Mouse (Mus musculus) liver, embryonic 15.5 days (tissue): ENCODE results near the gene Grk5. TPM values are rescaled to one million over a fixed set of nuclear protein-coding genes. Genes with fewer than 3 reads are reported as not detected.

Experiments used
- ATAC-seq: fragments of 200-750 bp; cut with Nextera tagmentation; 2 replicates; pipeline ENCODE4 v1.8.0; 2017; ENCODE audit warnings: moderate number of reproducible peaks, mild to moderate bottlenecking, moderate library complexity; ENCODE audit not compliant: insufficient read depth
- H3K27ac ChIP-seq: fragments of 300-500 bp; sonication (generic); replicated peaks from 2 replicates; pipeline ENCODE4 v1.5.1; 2015; ENCODE audit warnings: mild to moderate bottlenecking, inconsistent platforms
- H3K27me3 ChIP-seq: fragments of 300-500 bp; sonication (generic); 2 replicates; pipeline ENCODE4 v1.6.1; 2015; ENCODE audit warnings: mild to moderate bottlenecking, inconsistent platforms
- H3K36me3 ChIP-seq: fragments of 300-500 bp; sonication (generic); replicated peaks from 2 replicates; pipeline ENCODE4 v1.6.1; 2015; ENCODE audit warnings: moderate library complexity, mild to moderate bottlenecking, inconsistent platforms
- H3K4me1 ChIP-seq: fragments of 300-500 bp; sonication (generic); replicated peaks from 2 replicates; pipeline ENCODE4 v1.6.1; 2015; ENCODE audit warnings: inconsistent platforms
- H3K4me2 ChIP-seq: fragments of 300-500 bp; sonication (generic); 2 replicates; pipeline ENCODE4 v1.6.1; 2015; ENCODE audit warnings: moderate library complexity, mild to moderate bottlenecking, inconsistent platforms
- H3K4me3 ChIP-seq: fragments of 300-500 bp; sonication (generic); replicated peaks from 2 replicates; pipeline ENCODE4 v1.5.1; 2015; ENCODE audit warnings: mild to moderate bottlenecking, inconsistent platforms
- H3K9ac ChIP-seq: fragments of 300-500 bp; sonication (generic); 2 replicates; pipeline ENCODE4 v1.6.1; 2015; ENCODE audit warnings: moderate library complexity, mild to moderate bottlenecking, inconsistent platforms
- H3K9me3 ChIP-seq: fragments of 300-500 bp; sonication (generic); replicated peaks from 2 replicates; pipeline ENCODE4 v1.6.1; 2016; ENCODE audit warnings: inconsistent platforms
- WGBS: fragments of 180-500 bp; shearing (Covaris S2); methylation state at CpG from one replicate; pipeline ENCODE4 v1.1.7; 2015; ENCODE audit warnings: mixed read lengths; ENCODE audit not compliant: insufficient replicate concordance; 5-methylcytosine and 5-hydroxymethylcytosine counted together
- polyA plus RNA-seq: library from polyadenylated mRNA; unstranded; fragments of >200 nt; fragmentation: Nextera tagmentation; extraction: Ambion mirVana; gene quantifications from 2 replicates; pipeline ENCODE4 v1.2.1, GENCODE M21; 2015

Gene Grk5
- polyA plus RNA-seq, 1 experiment from 2014 or later, result 0.41 TPM

GRCm38 (mm10) chr19:60981391-60981790 lies 91.8 kb downstream of the Grk5 start:
- Histone ChIP-seq H3K4me1 (no peaks in the 10 kb centered on the region), H3K27me3 (no peaks in the 10 kb centered on the region), H3K4me2 (no peak overlapping the region), H3K9me3 (no peaks in the 10 kb centered on the region), H3K9ac (no peak overlapping the region), H3K27ac (no peak overlapping the region), H3K4me3 (no peak overlapping the region), H3K36me3 (no peaks in the 10 kb centered on the region)
- ATAC-seq, result no peak
- 59% methylated on average over 5 of the region's 5 CpGs for WGBS

GRCm38 (mm10) chr19:60981894-60982293 lies 92.3 kb downstream of the Grk5 start:
- WGBS, result 18% methylated on average over 2 of the region's 2 CpGs
- Histone ChIP-seq H3K27me3 (no peaks in the 10 kb centered on the region), H3K4me3 (no peak overlapping the region), H3K9ac (no peak overlapping the region), H3K9me3 (no peaks in the 10 kb centered on the region), H3K36me3 (no peaks in the 10 kb centered on the region), H3K4me2 (no peak overlapping the region), H3K27ac (no peak overlapping the region), H3K4me1 (no peaks in the 10 kb centered on the region)
- ATAC-seq, result no peak

- ATAC-seq, result no peak
- Histone ChIP-seq H3K4me2 (no peak overlapping the region), H3K9me3 (no peaks in the 10 kb centered on the region), H3K27me3 (no peaks in the 10 kb centered on the region), H3K9ac (no peak overlapping the region), H3K27ac (no peak overlapping the region), H3K4me1 (peaks cover 9% of the 10 kb centered on the region), H3K4me3 (no peak overlapping the region), H3K36me3 (no peaks in the 10 kb centered on the region)
- 68% methylated on average over 5 of the region's 5 CpGs for WGBS
Measured at GRCm38 (mm10) chr19:60989766-60990165, 100.2 kb downstream of the Grk5 start.

- WGBS, result 24% methylated on average over 3 of the region's 3 CpGs
- ATAC-seq, result peak; percentile 91
- H3K4me2 ChIP-seq, result no peak overlapping the region
- H3K9me3 ChIP-seq, result no peaks in the 10 kb centered on the region
- H3K4me3 ChIP-seq, result no peak overlapping the region
- peaks cover 15% of the 10 kb centered on the region for H3K4me1 ChIP-seq
- H3K36me3 ChIP-seq, result no peaks in the 10 kb centered on the region
- H3K27ac ChIP-seq, result no peak overlapping the region
- no peaks in the 10 kb centered on the region for H3K27me3 ChIP-seq
- H3K9ac ChIP-seq, result no peak overlapping the region
Measured at GRCm38 (mm10) chr19:60994214-60994613, 104.7 kb downstream of the Grk5 start.

GRCm38 (mm10) chr19:60994845-60995244 lies 105.3 kb downstream of the Grk5 start:
- no peak overlapping the region for H3K9ac ChIP-seq
- no peaks in the 10 kb centered on the region for H3K36me3 ChIP-seq
- peaks cover 21% of the 10 kb centered on the region for H3K4me1 ChIP-seq
- H3K4me3 ChIP-seq, result no peak overlapping the region
- ATAC-seq, result peak; percentile 52
- no peak overlapping the region for H3K27ac ChIP-seq
- H3K9me3 ChIP-seq, result no peaks in the 10 kb centered on the region
- no peak overlapping the region for H3K4me2 ChIP-seq
- WGBS, result 26% methylated on average over 2 of the region's 2 CpGs
- no peaks in the 10 kb centered on the region for H3K27me3 ChIP-seq

GRCm38 (mm10) chr19:60997784-60998183 lies 108.2 kb downstream of the Grk5 start:
- no peak overlapping the region for H3K4me3 ChIP-seq
- H3K9me3 ChIP-seq, result no peaks in the 10 kb centered on the region
- H3K27ac ChIP-seq, result no peak overlapping the region
- no peaks in the 10 kb centered on the region for H3K27me3 ChIP-seq
- WGBS, result 78% methylated on average over 4 of the region's 4 CpGs
- H3K36me3 ChIP-seq, result no peaks in the 10 kb centered on the region
- no peak overlapping the region for H3K4me2 ChIP-seq
- ATAC-seq, result no peak
- H3K9ac ChIP-seq, result no peak overlapping the region
- H3K4me1 ChIP-seq, result peaks cover 27% of the 10 kb centered on the region

GRCm38 (mm10) chr19:60999652-61000051 lies 110.1 kb downstream of the Grk5 start:
- no peak for ATAC-seq
- H3K9ac ChIP-seq, result no peak overlapping the region
- no peak overlapping the region for H3K4me2 ChIP-seq
- no peaks in the 10 kb centered on the region for H3K9me3 ChIP-seq
- H3K27me3 ChIP-seq, result no peaks in the 10 kb centered on the region
- peaks cover 19% of the 10 kb centered on the region for H3K4me1 ChIP-seq
- no peak overlapping the region for H3K27ac ChIP-seq
- no peak overlapping the region for H3K4me3 ChIP-seq
- WGBS, result 17% methylated on average over 2 of the region's 2 CpGs
- H3K36me3 ChIP-seq, result no peaks in the 10 kb centered on the region

GRCm38 (mm10) chr19:61000958-61001357 lies 111.4 kb downstream of the Grk5 start:
- H3K9ac ChIP-seq, result no peak overlapping the region
- peaks cover 12% of the 10 kb centered on the region for H3K4me1 ChIP-seq
- no peak overlapping the region for H3K4me3 ChIP-seq
- no peaks in the 10 kb centered on the region for H3K27me3 ChIP-seq
- no peaks in the 10 kb centered on the region for H3K9me3 ChIP-seq
- no peak for ATAC-seq
- no peaks in the 10 kb centered on the region for H3K36me3 ChIP-seq
- 60% methylated on average over 2 of the region's 2 CpGs for WGBS
- H3K4me2 ChIP-seq, result no peak overlapping the region
- H3K27ac ChIP-seq, result no peak overlapping the region

- 59% methylated on average over 2 of the region's 2 CpGs for WGBS
- Histone ChIP-seq H3K36me3 (no peaks in the 10 kb centered on the region), H3K4me2 (no peak overlapping the region)
Measured at GRCm38 (mm10) chr19:61009266-61009665, 119.7 kb downstream of the Grk5 start.

GRCm38 (mm10) chr19:61017477-61018266 lies 128.1 kb downstream of the Grk5 start:
- no peak for ATAC-seq
- 52% methylated on average over 1 of the region's 1 CpGs for WGBS

More at GRCm38 (mm10) chr19:61009266-61009665, 119.7 kb downstream of the Grk5 start:
- Histone ChIP-seq H3K27ac (no peak overlapping the region), H3K9ac (no peak overlapping the region), H3K4me3 (no peak overlapping the region), H3K4me1 (no peaks in the 10 kb centered on the region), H3K9me3 (no peaks in the 10 kb centered on the region), H3K27me3 (no peaks in the 10 kb centered on the region)
- ATAC-seq, result no peak

GRCm38 (mm10) chr19:61021502-61021901 lies 132.0 kb downstream of the Grk5 start:
- no peak overlapping the region for H3K4me3 ChIP-seq
- H3K9me3 ChIP-seq, result no peaks in the 10 kb centered on the region
- no peak overlapping the region for H3K9ac ChIP-seq
- ATAC-seq, result no peak
- WGBS, result 46% methylated on average over 2 of the region's 2 CpGs
- no peak overlapping the region for H3K27ac ChIP-seq
- no peaks in the 10 kb centered on the region for H3K4me1 ChIP-seq
- no peak overlapping the region for H3K4me2 ChIP-seq
- H3K36me3 ChIP-seq, result no peaks in the 10 kb centered on the region
- no peaks in the 10 kb centered on the region for H3K27me3 ChIP-seq

More at GRCm38 (mm10) chr19:61017477-61018266, 128.1 kb downstream of the Grk5 start:
- Histone ChIP-seq H3K9me3 (no peaks in the 10 kb centered on the region), H3K4me3 (no peak overlapping the region), H3K9ac (no peak overlapping the region), H3K27me3 (no peaks in the 10 kb centered on the region), H3K27ac (no peak overlapping the region), H3K36me3 (no peaks in the 10 kb centered on the region), H3K4me2 (no peak overlapping the region), H3K4me1 (no peaks in the 10 kb centered on the region)
